ENCODE assay signal across 8 mouse cellular contexts in the genomic region with DNA sequence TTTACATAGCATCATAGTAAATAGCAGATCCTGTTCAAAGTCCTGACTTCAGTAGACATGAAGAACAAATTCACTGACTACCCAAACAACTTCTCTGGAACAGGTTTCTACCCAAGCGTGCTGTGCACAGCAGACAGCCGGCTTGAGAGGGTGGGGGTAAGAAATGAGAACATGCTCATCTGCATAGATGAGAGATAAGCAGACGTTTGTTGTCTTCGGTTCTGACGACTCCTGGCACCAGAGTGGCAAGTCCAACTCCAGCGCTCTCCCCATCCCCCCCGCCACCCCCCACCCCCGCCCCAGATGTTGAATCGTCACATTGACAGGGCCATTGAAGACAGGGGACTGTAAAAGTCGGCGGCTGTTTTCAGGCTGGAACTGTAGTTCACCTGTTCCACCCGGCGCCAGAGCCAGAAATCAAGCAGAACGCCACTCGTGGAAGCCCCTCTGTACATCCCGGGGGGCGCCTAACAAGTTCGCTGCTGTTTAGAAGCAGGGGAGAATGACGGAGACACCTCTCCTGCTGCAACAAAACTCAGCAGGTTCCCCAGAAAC. TPM values are rescaled to one million over a fixed set of nuclear protein-coding genes. Genes with fewer than 3 reads are reported as not detected.
DNase-seq lines count a peak whose midpoint lies in the region; ATAC-seq and TF ChIP-seq lines count a peak whose summit lies in the region.

No protein-coding gene starts in this region.

- no peak for TF ChIP-seq CTCF in G1E (IDR thresholded peaks at IDR 0.05; ENCODE audit: low read depth, low read length)
- no peak for TF ChIP-seq CTCF in hindbrain, postnatal 0 days (IDR thresholded peaks at IDR 0.05; ENCODE audit: low read depth)

- H3K9ac ChIP-seq in hindbrain, postnatal 0 days (replicated peaks; ENCODE audit: low read length): peak overlapping the region; percentile 76; the same call in 1 of the 2 replicates
- peak overlapping the region; percentile 81 for H3K9ac ChIP-seq in midbrain, embryonic 13.5 days (replicated peaks)

- H3K4me2 ChIP-seq in hindbrain, postnatal 0 days (ENCODE audit: low read depth, low read length): peak overlapping the region; percentile 99
- peak overlapping the region; percentile 99 for H3K4me2 ChIP-seq in midbrain, embryonic 13.5 days (replicated peaks)

- DNase-seq in kidney, postnatal 4 days: peak; percentile 14 to 16
- DNase-seq in kidney, postnatal 10 days: no peak
- DNase-seq in G1E (ENCODE audit: low spot score): peak; percentile 61
- DNase-seq in embryo, embryonic 11 days: peak; percentile 37
- peak; percentile 10 for DNase-seq in hindbrain, postnatal 0 days (ENCODE audit: low spot score)
- DNase-seq in thymus, adult 18-20 months: peak; percentile 10 to 14
- no peak for DNase-seq in urinary bladder, adult 18-20 months (ENCODE audit: low spot score in 2 of 2)

- ATAC-seq in G1E (ENCODE audit: extremely low read depth, insufficient number of reproducible peaks, low FRiP score, poor library complexity, severe bottlenecking): peak; percentile 74
- peak; percentile 7 for ATAC-seq in hindbrain, postnatal 0 days
- ATAC-seq in midbrain, embryonic 13.5 days: peak; percentile 12

- under 1% methylated on average over 19 of the region's 19 CpGs for WGBS in hindbrain, postnatal 0 days
- WGBS in midbrain, embryonic 13.5 days: under 1% methylated on average over 19 of the region's 19 CpGs

- no peak overlapping the region for H3K27ac ChIP-seq in hindbrain, postnatal 0 days
- no peak overlapping the region for H3K27ac ChIP-seq in midbrain, embryonic 13.5 days

- peak overlapping the region; percentile 99 for H3K4me3 ChIP-seq in G1E (ENCODE audit: low read depth, low read length)
- H3K4me3 ChIP-seq in hindbrain, postnatal 0 days (ENCODE audit: low read length): peak overlapping the region; percentile 84
- H3K4me3 ChIP-seq in midbrain, embryonic 13.5 days (replicated peaks): peak overlapping the region; percentile 72

- H3K4me1 ChIP-seq in G1E (ENCODE audit: insufficient read depth, low read depth, low read length): peaks cover 58% of the 10 kb centered on the region
- no peaks in the 10 kb centered on the region for H3K4me1 ChIP-seq in hindbrain, postnatal 0 days (ENCODE audit: insufficient read depth, low read length)
- H3K4me1 ChIP-seq in midbrain, embryonic 13.5 days (replicated peaks): peaks cover 24% of the 10 kb centered on the region

- H3K36me3 ChIP-seq in G1E (replicated peaks): peaks cover 13% of the 10 kb centered on the region
- H3K36me3 ChIP-seq in hindbrain, postnatal 0 days (ENCODE audit: insufficient read depth, low read length): no peaks in the 10 kb centered on the region
- no peaks in the 10 kb centered on the region for H3K36me3 ChIP-seq in midbrain, embryonic 13.5 days

- H3K9me3 ChIP-seq in G1E (replicated peaks): no peaks in the 10 kb centered on the region
- H3K9me3 ChIP-seq in hindbrain, postnatal 0 days (ENCODE audit: low read length): no peaks in the 10 kb centered on the region
- H3K9me3 ChIP-seq in midbrain, embryonic 13.5 days: no peaks in the 10 kb centered on the region

- no peaks in the 10 kb centered on the region for H3K27me3 ChIP-seq in G1E (ENCODE audit: insufficient read depth, low read length)
- H3K27me3 ChIP-seq in hindbrain, postnatal 0 days (ENCODE audit: insufficient read depth, low read length): no peaks in the 10 kb centered on the region
- peaks cover 37% of the 10 kb centered on the region for H3K27me3 ChIP-seq in midbrain, embryonic 13.5 days

RNA-seq across cellular contexts. Expression of gene Pip5k1b, which starts 0.7 kb away (rescaled TPM):
- total RNA-seq in G1E (2014; fragmentation: Nextera tagmentation): 66.4 and 69.3 TPM in 2 replicates
- total RNA-seq in G1E (2017): 20.4 and 23.6 TPM in 2 replicates
- 11.1 and 12.7 TPM in 2 replicates for polyA plus RNA-seq in G1E (2012)
- 2.0 and 4.0 TPM in 2 replicates for total RNA-seq in hindbrain, postnatal 0 days (2014; rRNA removed)
- polyA plus RNA-seq in hindbrain, postnatal 0 days (2015; fragmentation: Nextera tagmentation; extraction: Ambion mirVana): 2.2 and 2.3 TPM in 2 replicates
- 1.3 TPM in 2 replicates for polyA plus RNA-seq in midbrain, embryonic 13.5 days (2015; fragmentation: Nextera tagmentation; extraction: Ambion mirVana)

Comparison
In these comparisons a context has a peak if more than half of its experiments do, and no peak if none do; other contexts are left out.
1. DNase-seq: peak in kidney, postnatal 4 days (2 of 2), G1E (single experiment), embryo, embryonic 11 days (single experiment), hindbrain, postnatal 0 days (single experiment) and thymus, adult 18-20 months (2 of 2); none in kidney, postnatal 10 days (single experiment) and urinary bladder, adult 18-20 months (0 of 2).
2. ATAC-seq: peak in every context shown above with its lines; median percentile 74 in G1E; 12 in midbrain, embryonic 13.5 days; 7 in hindbrain, postnatal 0 days.
3. Peak in every context shown above with its lines, with median percentiles within 50 percentile points of each other: H3K4me3 ChIP-seq.